Mouse (Mus musculus) limb, embryonic 13.5 days (tissue): ENCODE data around the gene Ms4a4a. TPM values are rescaled to one million over a fixed set of nuclear protein-coding genes. Genes with fewer than 3 reads are reported as not detected.

ENCODE experiments used
- ATAC-seq: fragments of 200-750 bp; cut with Nextera tagmentation; 2 replicates; pipeline ENCODE4 v1.8.0; 2017; ENCODE audit warnings: low read depth, moderate number of reproducible peaks, moderate TSS enrichment; ENCODE audit not compliant: low FRiP score
- H3K27ac ChIP-seq: fragments of 300-500 bp; sonication (generic); 2 replicates; pipeline ENCODE4 v1.5.1; 2015; ENCODE audit warnings: inconsistent platforms, mild to moderate bottlenecking, moderate library complexity
- H3K27me3 ChIP-seq: fragments of 300-500 bp; sonication (generic); 2 replicates; pipeline ENCODE4 v1.6.1; 2015; ENCODE audit warnings: mild to moderate bottlenecking, inconsistent platforms
- H3K36me3 ChIP-seq: fragments of 300-500 bp; sonication (generic); 2 replicates; pipeline ENCODE4 v1.6.1; 2015; ENCODE audit warnings: inconsistent platforms, mild to moderate bottlenecking, moderate library complexity
- H3K4me1 ChIP-seq: fragments of 300-500 bp; sonication (generic); 2 replicates; pipeline ENCODE4 v1.6.1; 2015; ENCODE audit warnings: inconsistent platforms
- H3K4me2 ChIP-seq: fragments of 300-500 bp; sonication (generic); replicated peaks from 2 replicates; pipeline ENCODE4 v1.6.1; 2015; ENCODE audit warnings: inconsistent platforms, mild to moderate bottlenecking, moderate library complexity
- H3K4me3 ChIP-seq: fragments of 300-500 bp; sonication (generic); 2 replicates; pipeline ENCODE4 v1.5.1; 2015; ENCODE audit warnings: moderate library complexity, mild to moderate bottlenecking, inconsistent platforms
- H3K9ac ChIP-seq: fragments of 300-500 bp; sonication (generic); 2 replicates; pipeline ENCODE4 v1.6.1; 2015; ENCODE audit warnings: mild to moderate bottlenecking, inconsistent platforms
- H3K9me3 ChIP-seq: fragments of 300-500 bp; sonication (generic); 2 replicates; pipeline ENCODE4 v1.6.1; 2016; ENCODE audit warnings: inconsistent platforms
- WGBS: fragments of 180-500 bp; shearing (Covaris S2); methylation state at CpG from one replicate; pipeline ENCODE4 v1.1.7; 2015; 5-methylcytosine and 5-hydroxymethylcytosine counted together
- polyA plus RNA-seq: library from polyadenylated mRNA; unstranded; fragments of >200 nt; fragmentation: Nextera tagmentation; extraction: Ambion mirVana; gene quantifications from 2 replicates; pipeline ENCODE4 v1.2.1, GENCODE M21; 2015

Gene Ms4a4a
- polyA plus RNA-seq, result 5.4 and 5.6 TPM in 2 replicates

DNA sequence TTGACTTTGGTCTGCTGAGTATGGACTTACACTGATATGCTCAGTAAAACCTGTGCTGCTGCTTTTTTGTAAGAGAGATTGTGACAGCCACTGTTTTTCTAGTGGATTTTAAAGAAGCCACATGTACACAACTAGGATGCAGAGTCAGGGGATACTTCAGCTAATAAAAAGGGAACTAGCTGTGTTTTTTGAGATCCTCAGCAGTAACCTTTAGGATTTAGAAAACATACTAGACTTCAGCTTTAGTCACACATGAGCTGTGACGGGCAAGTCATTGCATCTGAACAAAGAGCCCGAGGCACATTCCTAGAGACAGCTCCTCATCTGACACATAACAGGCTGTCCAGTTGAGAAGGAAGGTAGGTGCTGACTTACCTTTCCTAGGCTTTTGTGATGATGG lies at the start of gene Ms4a4a:
TSS of gene Ms4a4a (plus strand) at position 251 of the 400 bp plus-strand sequence.
- no peak for ATAC-seq
- 72% methylated on average over 2 of the region's 2 CpGs for whole genome bisulfite sequencing
- Histone ChIP-seq H3K27ac (no peak within 1 kb of the TSS), H3K9me3 (no peaks in the 10 kb centered on the region), H3K36me3 (no peaks in the 10 kb centered on the region), H3K9ac (no peak within 1 kb of the TSS), H3K4me1 (no peaks in the 10 kb centered on the region), H3K27me3 (no peaks in the 10 kb centered on the region), H3K4me2 (no peak within 1 kb of the TSS), H3K4me3 (no peak within 1 kb of the TSS)

DNA sequence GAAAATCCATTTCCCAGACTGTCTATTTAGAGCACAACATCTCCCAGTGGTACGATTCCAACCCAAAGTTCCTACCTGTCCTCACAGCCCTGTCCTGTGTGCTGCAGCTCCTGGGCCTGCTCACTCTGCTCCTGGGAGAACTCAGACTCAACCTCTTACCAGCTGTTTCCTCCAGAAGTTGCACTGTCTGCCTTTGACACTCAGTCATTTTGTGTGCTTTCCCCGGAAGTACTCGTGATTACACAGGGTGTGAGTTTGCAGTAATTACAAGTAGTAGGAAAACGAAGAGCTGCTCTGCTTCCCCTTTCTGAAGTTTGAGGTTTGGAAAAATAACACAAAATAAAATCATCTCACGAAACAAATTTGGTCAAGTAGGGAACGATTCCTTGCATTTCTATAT lies 39.4 kb upstream of the Ms4a4a start, which contains the start of gene Ms4a7:
TSS of gene Ms4a7 (minus strand) at position 215 of the 400 bp plus-strand sequence.
- H3K4me2 ChIP-seq, result no peak within 1 kb of the TSS
- no peaks in the 10 kb centered on the region for H3K9me3 ChIP-seq
- no peaks in the 10 kb centered on the region for H3K4me1 ChIP-seq
- no peak for ATAC-seq
- 83% methylated on average over 6 of the region's 6 CpGs for WGBS
- H3K36me3 ChIP-seq, result no peaks in the 10 kb centered on the region
- H3K27me3 ChIP-seq, result no peaks in the 10 kb centered on the region
- H3K27ac ChIP-seq, result no peak within 1 kb of the TSS
- no peak within 1 kb of the TSS for H3K4me3 ChIP-seq
- no peak within 1 kb of the TSS for H3K9ac ChIP-seq

DNA sequence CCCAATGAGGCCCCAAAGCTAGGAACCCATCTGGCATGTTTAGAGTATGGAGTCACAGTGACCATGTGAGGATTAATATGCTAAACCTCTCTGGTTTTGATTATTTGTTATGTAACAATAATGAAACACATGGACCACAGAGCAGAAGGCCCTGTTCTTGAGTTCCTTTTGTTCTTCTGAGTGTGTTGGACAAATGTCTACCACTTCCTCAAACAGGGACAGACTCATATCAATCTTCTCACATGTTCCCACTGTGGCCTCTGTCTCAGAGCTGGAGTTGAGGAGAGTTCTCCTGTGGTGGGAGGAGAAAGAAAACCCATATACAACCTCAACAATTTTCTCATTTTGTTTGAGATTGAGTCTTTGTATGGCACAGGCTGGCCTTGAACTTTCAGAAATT lies 32.2 kb upstream of the Ms4a4a start:
- Histone ChIP-seq H3K4me2 (no peak overlapping the region), H3K27me3 (no peaks in the 10 kb centered on the region)
- no peak for ATAC-seq

DNA sequence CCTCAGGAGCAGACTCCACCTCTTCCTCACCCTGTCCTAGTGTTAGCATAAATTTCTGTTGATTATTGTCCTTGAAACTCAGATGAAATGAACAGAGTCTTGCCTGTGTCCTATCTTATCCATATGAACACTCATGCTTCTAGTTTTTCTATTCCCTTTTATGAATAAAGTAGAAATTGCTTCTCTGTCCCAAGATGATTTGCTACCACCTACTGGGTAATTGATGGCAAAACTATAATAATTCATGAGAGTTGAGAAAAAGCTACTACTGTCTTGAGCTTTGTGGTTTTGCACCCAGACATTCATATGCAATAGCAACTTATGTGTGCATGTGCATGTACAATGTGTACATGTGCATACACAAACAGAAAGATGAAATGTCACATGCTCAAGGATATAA lies 31.3 kb upstream of the Ms4a4a start:
- Histone ChIP-seq H3K36me3 (no peaks in the 10 kb centered on the region), H3K9ac (no peak overlapping the region), H3K27ac (no peak overlapping the region), H3K4me1 (0 out of 2 replicates have a peak, but pooled peaks cover 3% of the 10 kb centered on the region), H3K4me3 (no peak overlapping the region), H3K9me3 (no peaks in the 10 kb centered on the region), H3K4me2 (no peak overlapping the region), H3K27me3 (no peaks in the 10 kb centered on the region)
- ATAC-seq, result no peak

More for the DNA sequence above, 32.2 kb upstream of the Ms4a4a start:
- no peak overlapping the region for H3K27ac ChIP-seq
- H3K36me3 ChIP-seq, result no peaks in the 10 kb centered on the region
- H3K9ac ChIP-seq, result no peak overlapping the region
- no peaks in the 10 kb centered on the region for H3K9me3 ChIP-seq
- 0 out of 2 replicates have a peak, but pooled peaks cover 3% of the 10 kb centered on the region for H3K4me1 ChIP-seq
- no peak overlapping the region for H3K4me3 ChIP-seq

DNA sequence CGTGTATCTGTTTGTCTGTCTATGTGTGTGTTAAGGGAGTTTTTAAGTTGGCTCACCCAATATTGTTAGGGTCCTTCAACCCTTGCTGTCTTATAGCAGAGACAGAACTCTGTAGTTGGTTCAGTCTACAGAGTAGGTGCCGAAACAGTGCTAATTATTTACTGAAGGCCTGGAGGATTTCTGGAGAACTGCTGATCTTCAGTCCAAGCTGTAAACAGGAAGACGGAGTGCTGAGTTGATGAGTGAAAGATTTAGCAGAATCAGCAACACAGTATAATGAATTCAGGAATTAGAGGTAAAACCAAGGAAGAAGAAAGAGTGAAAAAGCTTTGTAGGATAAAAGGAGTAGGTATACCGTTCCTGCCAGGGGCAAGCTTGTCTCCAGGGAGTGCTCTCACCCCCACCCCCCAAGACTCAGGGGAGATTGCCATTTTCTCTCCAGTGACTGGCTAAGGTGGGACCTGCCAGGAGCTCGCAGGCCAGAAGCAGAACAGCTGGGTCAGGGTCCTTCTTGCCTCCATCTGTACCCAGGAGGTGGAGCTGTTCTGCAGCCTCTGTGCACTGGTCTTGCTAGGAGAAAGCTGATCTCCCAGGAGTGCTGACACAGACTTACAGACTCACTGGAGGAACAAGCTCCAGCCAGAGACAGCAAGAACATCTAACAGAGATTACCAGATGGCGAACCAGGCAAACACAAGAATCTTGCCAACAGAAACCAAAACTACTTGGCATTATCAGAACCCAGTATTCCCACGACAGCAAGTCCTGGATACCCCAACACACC lies 25.4 kb upstream of the Ms4a4a start:
- H3K27me3 ChIP-seq, result no peaks in the 10 kb centered on the region
- no peaks in the 10 kb centered on the region for H3K9me3 ChIP-seq
- no peak overlapping the region for H3K4me3 ChIP-seq
- H3K36me3 ChIP-seq, result no peaks in the 10 kb centered on the region
- 55% methylated on average over 7 of the region's 7 CpGs for WGBS
- H3K4me1 ChIP-seq, result 0 out of 2 replicates have a peak, but pooled peaks cover 3% of the 10 kb centered on the region
- H3K27ac ChIP-seq, result no peak overlapping the region
- H3K4me2 ChIP-seq, result no peak overlapping the region
- no peak for ATAC-seq
- no peak overlapping the region for H3K9ac ChIP-seq

DNA sequence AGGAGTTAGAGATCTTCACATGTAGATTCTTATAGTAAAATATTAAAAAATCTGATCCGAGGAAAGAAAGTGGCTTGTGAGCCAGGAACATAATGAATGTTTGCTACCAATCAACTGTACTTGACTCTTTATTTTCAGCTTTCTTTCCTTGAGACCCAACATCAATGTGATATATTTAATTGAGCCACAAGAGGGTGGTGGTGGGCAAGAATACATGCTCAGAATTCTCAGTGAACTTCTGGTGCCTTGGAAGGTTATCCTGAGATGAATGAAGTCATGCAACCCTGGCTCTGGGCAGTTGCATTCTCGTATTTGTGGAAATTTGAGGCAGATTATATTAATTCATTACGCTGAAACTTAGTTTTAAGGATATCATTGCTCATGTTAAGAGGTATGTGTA lies 23.4 kb upstream of the Ms4a4a start:
- Histone ChIP-seq H3K4me3 (no peak overlapping the region), H3K4me1 (0 out of 2 replicates have a peak, but pooled peaks cover 3% of the 10 kb centered on the region), H3K9ac (no peak overlapping the region), H3K27me3 (no peaks in the 10 kb centered on the region), H3K4me2 (no peak overlapping the region), H3K27ac (no peak overlapping the region), H3K36me3 (no peaks in the 10 kb centered on the region), H3K9me3 (no peaks in the 10 kb centered on the region)
- 52% methylated on average over 3 of the region's 3 CpGs for WGBS
- ATAC-seq, result no peak

DNA sequence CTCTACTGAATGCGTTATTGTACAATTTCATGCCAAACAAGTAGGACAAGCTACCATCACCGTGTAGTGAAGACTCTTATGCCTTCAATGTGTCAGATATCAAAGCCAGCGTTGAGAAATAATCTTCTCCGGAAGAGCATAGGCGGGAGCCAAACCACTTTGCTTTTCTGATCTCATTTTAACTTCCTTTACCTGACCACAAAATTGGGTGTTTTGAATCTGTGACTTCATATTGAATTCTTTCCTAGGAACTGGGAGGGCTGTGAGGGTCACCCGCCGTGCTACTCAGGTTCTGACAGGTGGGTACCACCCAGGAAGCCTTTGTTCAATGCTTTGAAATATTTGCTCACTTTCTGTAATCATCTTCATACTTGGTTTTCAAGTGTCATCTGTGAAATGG lies 19.6 kb upstream of the Ms4a4a start:
- 81% methylated on average over 7 of the region's 7 CpGs for WGBS
- Histone ChIP-seq H3K9me3 (no peaks in the 10 kb centered on the region), H3K36me3 (no peaks in the 10 kb centered on the region), H3K27me3 (no peaks in the 10 kb centered on the region), H3K4me3 (no peak overlapping the region), H3K27ac (no peak overlapping the region), H3K4me2 (no peak overlapping the region), H3K9ac (no peak overlapping the region), H3K4me1 (no peaks in the 10 kb centered on the region)
- no peak for ATAC-seq

DNA sequence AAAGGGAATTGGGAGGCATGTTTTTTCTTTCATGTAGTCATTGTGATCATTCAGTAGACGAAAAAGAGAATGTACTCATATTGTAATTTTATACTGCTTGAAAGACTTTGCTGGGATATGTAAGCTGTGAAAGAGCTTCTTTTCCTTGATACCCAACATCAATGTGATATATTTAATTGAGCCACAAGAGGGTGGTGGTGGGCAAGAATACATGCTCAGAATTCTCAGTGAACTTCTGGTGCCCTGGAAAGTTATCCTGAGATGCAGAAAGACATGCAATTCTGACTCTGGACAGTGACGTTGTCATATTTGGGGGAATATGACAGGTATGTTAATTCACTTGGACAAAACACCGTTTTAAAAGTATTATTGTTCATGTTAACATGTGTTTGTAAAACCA lies 15.2 kb upstream of the Ms4a4a start:
- WGBS, result 66% methylated on average over 3 of the region's 3 CpGs

DNA sequence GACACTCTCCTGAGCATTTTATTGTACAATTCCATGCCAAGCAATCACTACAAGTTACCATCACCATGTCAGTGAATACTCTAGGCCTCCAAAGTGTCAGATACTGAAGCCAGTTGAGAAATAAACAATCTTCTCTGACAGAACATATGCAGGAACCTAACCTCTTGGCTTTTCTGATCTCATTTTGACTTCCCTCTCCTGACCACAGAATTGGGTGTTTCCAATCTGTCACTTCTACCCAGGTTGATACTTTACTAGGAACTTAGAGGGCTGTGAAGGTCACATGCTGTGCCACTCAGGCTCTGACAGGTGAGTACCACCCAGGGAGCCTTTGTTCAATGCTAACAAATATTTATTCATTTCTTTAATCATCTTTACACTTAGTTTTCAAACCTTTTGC lies 13.3 kb upstream of the Ms4a4a start:
- H3K4me2 ChIP-seq, result no peak overlapping the region
- no peaks in the 10 kb centered on the region for H3K27me3 ChIP-seq
- no peaks in the 10 kb centered on the region for H3K9me3 ChIP-seq
- H3K4me3 ChIP-seq, result no peak overlapping the region
- no peaks in the 10 kb centered on the region for H3K36me3 ChIP-seq
- ATAC-seq, result no peak
- no peak overlapping the region for H3K27ac ChIP-seq
- no peak overlapping the region for H3K9ac ChIP-seq
- no peaks in the 10 kb centered on the region for H3K4me1 ChIP-seq

More for the DNA sequence above, 15.2 kb upstream of the Ms4a4a start:
- Histone ChIP-seq H3K4me3 (no peak overlapping the region), H3K4me1 (no peaks in the 10 kb centered on the region), H3K9ac (no peak overlapping the region), H3K9me3 (no peaks in the 10 kb centered on the region), H3K4me2 (no peak overlapping the region), H3K36me3 (no peaks in the 10 kb centered on the region), H3K27me3 (no peaks in the 10 kb centered on the region), H3K27ac (no peak overlapping the region)
- no peak for ATAC-seq

DNA sequence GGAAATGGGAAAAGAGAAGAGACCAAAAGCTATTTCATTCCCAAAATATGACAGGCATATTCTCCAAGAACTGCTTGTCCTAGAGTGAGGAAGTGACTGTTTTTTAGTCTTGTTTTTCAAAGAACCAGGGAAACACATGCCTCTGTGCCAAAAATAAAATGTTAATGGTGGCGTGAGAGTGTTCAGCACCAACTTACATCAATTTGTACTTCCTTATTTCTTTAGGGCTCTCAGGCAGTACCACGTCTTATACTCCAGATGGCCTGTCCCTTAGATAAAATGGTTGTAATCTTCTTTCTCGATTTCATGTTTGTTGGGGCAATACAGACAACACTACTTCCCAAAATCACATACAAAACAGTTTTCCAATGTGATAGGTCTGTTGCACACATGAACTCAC lies 7.0 kb upstream of the Ms4a4a start:
- Histone ChIP-seq H3K27me3 (no peaks in the 10 kb centered on the region), H3K9me3 (no peaks in the 10 kb centered on the region), H3K9ac (no peak overlapping the region), H3K36me3 (no peaks in the 10 kb centered on the region), H3K4me1 (no peaks in the 10 kb centered on the region), H3K4me2 (no peak overlapping the region), H3K4me3 (no peak overlapping the region), H3K27ac (no peak overlapping the region)
- ATAC-seq, result no peak
- 76% methylated on average over 3 of the region's 3 CpGs for WGBS

DNA sequence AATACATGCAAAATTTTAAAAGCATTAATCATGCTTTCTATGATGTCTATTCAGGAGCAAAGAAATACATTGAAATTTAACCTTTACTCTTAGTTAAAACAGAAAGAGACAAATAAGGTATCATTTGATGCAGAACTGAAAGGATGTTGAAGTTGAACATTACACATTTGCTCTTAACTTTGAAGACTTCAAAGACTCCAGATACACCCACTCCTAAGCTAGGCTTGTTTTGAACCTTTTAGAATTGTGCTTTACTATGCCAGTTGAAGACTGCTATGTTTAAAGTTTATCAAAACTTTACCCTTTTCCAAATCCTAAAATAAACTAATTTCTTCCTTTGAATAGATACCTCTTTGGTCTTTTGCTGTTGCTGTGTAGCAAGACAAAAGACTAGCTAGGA lies 4.1 kb upstream of the Ms4a4a start:
- Histone ChIP-seq H3K9me3 (no peaks in the 10 kb centered on the region), H3K9ac (no peak overlapping the region), H3K4me3 (no peak overlapping the region), H3K27ac (no peak overlapping the region), H3K4me1 (no peaks in the 10 kb centered on the region), H3K27me3 (no peaks in the 10 kb centered on the region), H3K4me2 (no peak overlapping the region), H3K36me3 (no peaks in the 10 kb centered on the region)
- ATAC-seq, result no peak

DNA sequence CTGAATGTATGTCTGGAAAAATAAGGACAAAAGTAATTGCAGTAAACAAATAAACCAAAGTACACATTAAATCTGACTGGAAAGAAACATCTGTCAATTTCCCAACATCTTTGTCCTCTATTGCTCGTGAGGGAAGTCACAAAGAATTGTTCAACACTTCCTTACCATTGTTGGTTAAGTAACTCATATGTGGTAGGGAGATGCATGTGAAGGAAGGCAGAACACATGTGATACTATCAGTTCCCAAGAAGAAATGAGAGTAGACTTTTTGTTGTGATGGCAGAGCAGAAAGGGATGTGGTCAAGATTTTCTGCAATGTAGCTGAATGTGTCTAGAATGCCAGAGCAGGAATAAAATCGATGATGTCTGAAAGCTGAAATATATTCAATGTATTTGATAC lies 1.1 kb downstream of the Ms4a4a start:
- no peak overlapping the region for H3K4me2 ChIP-seq
- H3K9me3 ChIP-seq, result no peaks in the 10 kb centered on the region
- H3K36me3 ChIP-seq, result no peaks in the 10 kb centered on the region
- H3K4me1 ChIP-seq, result no peaks in the 10 kb centered on the region
- no peak overlapping the region for H3K9ac ChIP-seq
- no peak overlapping the region for H3K4me3 ChIP-seq
- no peaks in the 10 kb centered on the region for H3K27me3 ChIP-seq
- WGBS, result 79% methylated on average over 2 of the region's 2 CpGs
- H3K27ac ChIP-seq, result no peak overlapping the region
- ATAC-seq, result no peak

DNA sequence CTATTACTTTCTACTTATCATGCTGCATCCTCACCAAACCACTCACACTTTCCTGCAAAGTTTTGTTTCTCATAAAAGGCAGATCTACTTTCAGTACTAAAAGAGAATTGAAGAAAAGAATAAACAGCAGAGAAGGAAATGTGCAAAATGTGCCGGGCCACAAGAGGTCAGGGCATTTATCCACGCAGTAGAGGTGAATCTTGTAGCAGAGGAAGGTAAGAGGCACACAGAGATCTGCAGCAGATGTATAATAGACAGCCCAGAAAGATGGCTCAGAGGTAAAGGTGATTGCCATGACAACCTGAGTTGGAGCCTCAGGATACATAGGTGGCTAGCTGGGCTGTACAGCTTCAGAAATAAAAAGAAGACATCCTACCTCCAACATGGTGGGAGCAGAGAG lies 11.8 kb downstream of the Ms4a4a start:
- ATAC-seq, result no peak
- WGBS, result 77% methylated on average over 2 of the region's 2 CpGs
- no peak overlapping the region for H3K4me3 ChIP-seq
- no peak overlapping the region for H3K27ac ChIP-seq
- H3K4me2 ChIP-seq, result no peak overlapping the region
- H3K4me1 ChIP-seq, result no peaks in the 10 kb centered on the region
- no peaks in the 10 kb centered on the region for H3K9me3 ChIP-seq
- no peaks in the 10 kb centered on the region for H3K36me3 ChIP-seq
- no peaks in the 10 kb centered on the region for H3K27me3 ChIP-seq
- H3K9ac ChIP-seq, result no peak overlapping the region
